Mouse (Mus musculus): ENCODE measurements at regions not wholly inside any gene's neighbourhood (a gene's known extent, or its start where the extent isn't known, plus 50 kb on each side); places are given as distances from the start of the nearest gene placed in this dataset.

DNA sequence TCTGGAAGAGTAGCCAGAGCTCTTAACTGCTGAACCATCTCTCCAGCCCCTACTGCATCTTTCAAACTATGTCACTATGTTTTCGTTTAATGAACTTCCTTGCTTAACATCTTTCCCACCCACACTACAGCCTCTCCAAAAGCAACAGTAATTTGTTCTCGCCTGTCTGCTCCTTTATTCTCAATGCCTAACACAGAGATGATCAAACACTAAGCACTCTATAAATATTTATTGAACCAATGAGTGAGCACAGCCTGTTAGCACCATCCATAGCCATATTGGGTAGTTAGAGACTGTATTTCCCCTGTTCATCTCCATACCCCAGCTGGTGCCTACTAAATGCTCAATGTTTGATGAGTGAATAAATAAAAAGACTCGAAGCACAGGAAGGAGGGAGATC is 189.6 kb downstream of the Pdcd6ip start:
- TF ChIP-seq CTCF (conservative IDR thresholded peaks at IDR 0.05; ENCODE audit: insufficient read depth, insufficient read length, low read depth, low read length) (no peak), POLR2A (IDR thresholded peaks at IDR 0.05; ENCODE audit: low read depth, low read length) (no peak)
